Mouse (Mus musculus) mouse embryonic stem cell (cell line): ENCODE results near the gene Tbc1d1.
"Not testable (repeated sequence)": the region's sequence is repeated elsewhere in the genome, so short reads cannot be mapped to it uniquely, and the experiment has no call there.

Experiments used
- in situ Hi-C, 2 experiments: fragments of 300-500 bp; cut with MboI; formaldehyde crosslinking; loops; 1 replicate in 1 of 2; 3 replicates in 1 of 2; pipeline ENCODE4 v1.14.3; 2019 to 2020; ENCODE audit warnings: low sequenced_read_pairs in 2 of 2, low pct_unique_long_range_greater_than_20kb in 1 of 2, mixed read lengths in 1 of 2; ENCODE audit not compliant: unreplicated experiment in 1 of 2

The Tbc1d1 gene

DNA sequence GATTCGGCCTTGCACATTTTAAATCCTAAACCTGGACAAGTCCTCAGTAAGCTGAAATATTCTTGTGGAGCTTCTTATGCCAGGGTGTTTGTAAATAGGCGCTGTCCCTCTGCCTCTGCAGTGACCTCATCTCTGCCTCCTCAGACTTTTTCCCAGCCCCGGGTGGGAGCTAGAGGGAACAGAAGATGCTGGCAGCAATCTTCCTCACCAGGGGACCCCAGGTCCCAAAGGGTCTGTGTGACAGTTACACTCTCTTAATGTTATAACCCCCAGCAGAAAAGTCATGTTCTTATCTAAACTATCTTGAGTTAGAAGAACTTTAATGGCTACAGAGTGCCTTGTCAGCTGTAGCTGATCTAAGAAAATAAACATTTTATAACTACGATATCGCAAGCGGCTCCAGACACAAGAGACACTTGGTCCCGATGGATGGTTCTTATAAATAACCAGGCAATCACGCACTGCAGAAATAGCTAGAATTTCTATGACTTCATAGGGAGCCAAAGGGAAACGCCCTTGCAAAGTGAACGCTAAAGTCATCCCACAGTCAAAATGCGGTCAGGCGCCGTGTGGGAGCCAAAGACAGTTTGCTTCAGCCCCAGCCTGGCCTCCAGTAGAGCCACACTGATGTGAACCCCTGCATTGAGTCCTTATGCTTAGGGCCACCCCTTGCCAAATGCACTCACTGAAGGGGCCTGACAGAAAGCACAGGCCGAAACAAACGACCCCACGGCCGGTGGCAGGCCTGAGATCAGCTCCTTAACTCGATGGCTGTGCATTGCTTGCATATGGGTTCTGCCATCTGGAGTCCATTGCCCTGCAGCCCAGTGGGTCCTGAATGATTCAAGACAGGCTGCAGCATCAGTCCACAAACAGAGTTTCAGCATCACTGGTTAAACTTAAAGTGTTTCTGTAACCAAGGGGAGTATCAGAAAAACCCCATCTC lies 202.8 kb downstream of the Tbc1d1 start:
- in situ Hi-C loops = no loop called here

DNA sequence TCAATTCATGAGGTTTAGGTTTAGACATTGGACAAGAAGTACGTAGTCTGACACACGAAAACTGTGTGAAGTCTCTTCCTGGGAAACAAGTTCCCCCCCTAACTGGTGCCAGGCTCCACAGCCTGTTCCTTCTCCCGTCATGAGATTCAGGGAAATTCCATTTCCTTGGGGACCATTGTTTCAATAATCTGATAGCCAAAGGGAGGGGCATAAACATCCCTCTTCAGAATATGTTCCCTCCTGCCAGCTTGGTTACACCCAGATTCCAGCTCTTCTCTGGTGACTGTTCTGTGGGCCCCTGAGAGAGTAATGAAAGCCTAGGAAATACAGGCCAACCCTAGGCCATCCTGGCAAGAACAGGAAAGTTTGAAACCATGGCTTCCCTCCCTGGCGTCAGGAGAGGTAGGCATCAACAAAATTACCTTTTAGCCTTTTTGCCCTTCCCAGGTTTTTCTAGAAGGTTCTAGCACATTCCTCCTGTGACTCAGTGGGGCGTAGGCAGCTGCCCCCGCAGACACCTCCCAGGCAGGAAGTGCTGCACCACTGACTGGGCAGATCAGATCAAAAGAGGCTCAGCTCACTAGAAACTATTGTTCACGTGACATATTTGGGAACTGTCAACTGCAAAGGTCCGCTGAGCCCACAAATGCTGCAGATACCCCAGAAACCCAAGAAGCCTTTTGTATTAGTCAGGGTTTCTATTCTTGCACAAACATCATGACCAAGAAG lies 204.2 kb downstream of the Tbc1d1 start:
- in situ Hi-C loops = no loop called here

- in situ Hi-C loops = not testable (repeated sequence)
Observed at GRCm38 (mm10) chr5:64360876-64361268, 204.8 kb downstream of the Tbc1d1 start.

- in situ Hi-C loops = no loop called here
Observed at GRCm38 (mm10) chr5:64363859-64364406, 207.8 kb downstream of the Tbc1d1 start.

DNA sequence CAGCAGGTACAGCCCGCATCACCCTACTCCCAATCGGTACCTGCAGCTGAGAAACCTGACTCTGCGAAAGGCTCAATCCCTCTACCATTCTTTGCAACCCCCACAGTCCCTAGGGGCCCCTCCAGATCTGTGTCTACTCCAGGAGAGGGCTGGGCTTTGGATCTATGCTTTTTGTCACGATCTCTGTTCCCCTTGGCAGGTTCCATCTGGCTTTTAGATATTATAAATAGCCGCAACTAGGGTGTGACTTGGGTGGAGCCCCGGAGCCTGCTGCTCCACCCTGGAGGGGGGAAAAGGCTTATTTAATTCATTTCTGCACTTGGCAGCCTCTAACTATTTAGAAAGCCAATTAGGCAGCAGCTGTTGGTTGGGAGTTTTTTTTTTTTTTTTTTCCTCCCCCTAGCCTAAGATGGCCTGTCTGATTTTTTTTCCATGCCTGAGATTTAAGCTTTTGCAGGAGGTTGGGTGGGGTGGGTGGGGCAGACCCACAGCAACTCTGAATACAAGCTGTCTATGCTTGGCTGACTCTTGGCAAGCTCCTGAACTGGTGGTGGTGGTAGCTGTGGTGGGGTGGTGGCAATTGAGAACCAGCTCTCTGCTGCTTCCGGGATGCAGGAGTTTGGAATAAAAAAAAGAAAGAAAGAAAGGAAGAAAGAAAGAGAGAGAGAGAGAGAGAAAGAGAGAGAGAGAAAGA lies 208.5 kb downstream of the Tbc1d1 start:
- in situ Hi-C loops = no loop called here

DNA sequence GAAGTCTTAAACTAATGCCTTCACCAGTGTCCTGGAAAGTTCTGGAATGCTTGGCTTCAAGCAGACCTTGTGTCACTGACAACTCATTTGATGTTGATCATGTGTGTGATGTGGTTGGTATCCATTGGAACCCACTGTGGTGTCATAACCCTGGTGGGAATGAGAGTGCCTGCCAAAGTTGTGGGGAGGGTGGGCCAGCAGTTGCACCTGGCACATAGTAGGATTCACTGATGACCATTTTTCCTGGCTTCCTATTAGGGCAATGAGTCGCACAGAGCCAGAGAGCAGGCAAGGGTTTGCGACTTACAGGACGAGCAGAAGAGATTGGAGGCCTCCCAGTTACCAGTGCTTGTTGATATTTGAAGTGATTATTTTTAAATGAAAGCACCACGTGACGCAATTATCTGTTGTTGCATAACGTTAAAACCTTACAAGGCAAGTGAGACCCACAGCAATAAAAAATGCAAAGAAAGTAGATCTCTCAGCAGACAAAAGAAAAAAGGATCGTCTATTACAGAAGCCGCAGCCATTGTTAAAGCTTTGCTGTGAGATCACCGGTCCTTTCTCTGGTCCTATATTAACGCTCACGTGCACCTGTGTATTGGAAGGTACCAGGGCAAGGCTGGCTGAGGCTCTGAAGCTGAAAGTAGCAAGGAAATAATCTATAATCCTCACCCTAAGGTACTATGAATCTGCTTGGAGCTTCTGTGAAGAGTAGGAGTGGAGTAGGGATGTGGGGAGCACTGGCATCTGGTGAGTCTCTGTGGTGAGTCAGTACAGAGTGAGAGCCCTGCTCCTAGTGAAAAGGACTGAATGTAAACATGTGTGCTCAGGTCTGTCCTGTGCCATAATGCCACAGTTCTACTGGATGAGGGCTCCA lies 209.3 kb downstream of the Tbc1d1 start:
- in situ Hi-C loops = no loop called here

DNA sequence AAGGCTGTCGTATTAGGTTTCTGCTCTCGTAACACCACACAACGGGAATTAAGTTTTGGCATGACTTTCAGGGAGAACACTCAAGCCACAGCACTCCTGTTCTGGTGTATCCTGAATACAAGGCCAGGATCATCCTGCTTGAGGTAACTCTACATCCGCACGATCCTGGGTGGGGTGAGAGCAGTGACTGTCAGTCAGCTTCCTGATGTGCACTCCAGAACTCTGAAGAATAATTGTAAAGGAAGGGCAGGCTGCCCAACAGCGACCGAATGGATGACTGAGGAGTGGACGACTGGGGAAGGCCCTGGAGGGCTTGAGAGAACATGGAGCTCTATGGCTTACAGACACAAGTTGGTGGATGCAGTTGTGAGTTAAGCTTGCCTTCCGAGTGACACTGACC lies 210.0 kb downstream of the Tbc1d1 start:
- in situ Hi-C loops = no loop called here

- in situ Hi-C loops = no loop called here
Observed at GRCm38 (mm10) chr5:64367426-64367825, 211.3 kb downstream of the Tbc1d1 start.

GRCm38 (mm10) chr5:64371331-64371831 lies 215.3 kb downstream of the Tbc1d1 start:
- in situ Hi-C loops = no loop called here

DNA sequence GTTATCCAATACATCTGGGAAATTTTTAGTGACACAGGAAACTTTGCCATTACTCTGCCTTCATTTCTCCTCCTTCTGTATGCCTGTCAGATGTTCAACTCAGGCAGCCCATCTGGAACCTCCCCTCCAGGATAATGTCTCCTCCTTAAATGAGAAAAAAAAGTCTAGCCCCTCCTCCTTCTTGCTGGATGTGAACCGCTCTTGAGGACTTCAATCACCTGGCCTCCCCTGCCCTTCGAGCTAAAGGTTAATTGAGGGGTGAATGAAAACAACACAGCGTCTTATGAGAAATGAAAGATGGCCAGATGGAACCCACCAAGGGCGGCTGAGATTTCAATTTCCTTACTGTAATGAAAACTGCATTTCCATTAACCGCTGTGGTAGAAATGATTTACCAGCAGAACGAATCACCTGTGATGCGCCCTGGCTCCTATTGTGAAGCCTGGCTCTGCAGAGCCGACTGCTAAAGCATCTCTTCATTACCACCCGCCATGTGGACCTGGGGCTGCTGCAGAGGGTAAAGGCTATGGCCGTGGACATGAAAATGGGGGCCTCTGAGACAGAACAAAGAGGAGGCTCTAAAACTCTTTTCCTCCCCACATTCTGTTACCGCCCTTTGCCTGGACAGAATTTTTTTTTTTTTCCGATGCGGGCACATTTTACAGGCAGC lies 216.3 kb downstream of the Tbc1d1 start:
- in situ Hi-C loops = no loop called here

GRCm38 (mm10) chr5:64373695-64374094 lies 217.6 kb downstream of the Tbc1d1 start:
- in situ Hi-C loops = no loop called here

DNA sequence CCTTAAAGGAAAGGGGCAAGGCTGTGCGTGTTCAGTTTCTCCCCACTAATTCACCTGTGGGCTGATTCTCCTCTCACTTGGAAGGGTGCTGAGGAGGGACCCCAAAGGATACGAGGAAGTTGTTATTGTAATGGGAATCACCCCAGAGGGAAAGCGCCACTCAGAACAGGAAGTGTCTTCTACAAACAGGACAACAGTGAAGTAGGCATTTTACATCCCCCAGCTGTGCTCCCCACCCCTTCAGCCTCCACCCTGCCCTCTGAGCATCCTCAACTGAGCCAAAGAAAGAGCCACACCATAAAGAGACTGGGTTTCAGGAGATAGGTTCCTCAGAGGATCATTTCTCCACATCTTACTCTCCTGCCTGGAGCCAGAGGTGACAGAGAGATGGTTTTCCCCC lies 219.7 kb downstream of the Tbc1d1 start:
- in situ Hi-C loops = no loop called here

- in situ Hi-C loops = no loop called here
Observed at GRCm38 (mm10) chr5:64376466-64376865, 220.4 kb downstream of the Tbc1d1 start.

GRCm38 (mm10) chr5:64377705-64378104 lies 221.6 kb downstream of the Tbc1d1 start:
- in situ Hi-C loops = no loop called here

DNA sequence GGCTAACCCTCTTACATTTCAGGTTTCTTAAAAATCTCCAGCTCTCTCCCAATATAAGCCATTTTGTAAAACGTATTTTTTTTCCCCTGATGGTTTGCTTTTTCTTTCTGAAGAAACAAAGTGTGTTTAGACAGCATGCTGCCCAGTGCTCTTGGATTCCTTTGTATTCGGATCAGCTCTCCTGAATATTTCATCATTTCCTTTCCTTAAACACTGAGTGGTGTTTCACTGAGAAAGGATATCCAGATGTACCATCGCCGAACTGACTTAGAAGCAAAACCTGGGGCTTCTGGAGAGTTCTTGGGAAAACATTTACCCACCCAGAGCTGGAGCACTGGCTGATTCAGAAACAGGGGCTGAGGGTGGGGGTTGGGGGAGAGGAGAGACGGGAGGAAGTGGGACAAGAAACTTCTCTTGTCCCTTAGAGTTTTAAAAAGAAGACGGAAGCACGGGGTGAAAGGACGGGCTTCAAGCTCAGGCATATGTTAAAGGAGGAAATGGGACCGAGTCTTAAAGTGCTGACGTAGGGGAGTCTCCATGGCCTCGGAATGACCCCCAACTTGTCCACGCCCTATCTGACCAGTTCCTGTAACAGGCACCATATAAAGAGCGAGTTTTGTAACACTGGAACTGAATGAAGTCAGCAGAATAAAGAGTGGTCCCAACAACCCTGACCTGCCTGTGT lies 222.6 kb downstream of the Tbc1d1 start:
- in situ Hi-C loops = no loop called here

GRCm38 (mm10) chr5:64379829-64380228 lies 223.7 kb downstream of the Tbc1d1 start:
- in situ Hi-C loops = loop anchor here (10.0 kb wide), 3 partner anchors 125 to 485 kb away; no protein-coding TSS in a partner anchor
